Mouse (Mus musculus): ENCODE results near the gene Npas3. TPM values are rescaled to one million over a fixed set of nuclear protein-coding genes. Genes with fewer than 3 reads are reported as not detected.

Npas3 gene
- polyA plus RNA-seq, 1 experiment from 2014 or later = 12.2 TPM

- Histone ChIP-seq H3K27me3 (ENCODE audit: insufficient read depth, poor library complexity, severe bottlenecking) (no peaks in the 10 kb centered on the region), H3K27ac (no peak overlapping the region), H3K9me3 (no peaks in the 10 kb centered on the region), H3K4me1 (replicated peaks) (peaks cover 10% of the 10 kb centered on the region), H3K36me3 (no peaks in the 10 kb centered on the region), H3K4me3 (no peak overlapping the region)
- DNase-seq (ENCODE audit: low spot score) = no peak
- 76% methylated on average over 5 of the region's 5 CpGs for WGBS
These were observed 857.1 kb downstream of the Npas3 start for GRCm38 (mm10) chr12:54105531-54105930.

GRCm38 (mm10) chr12:54105946-54106345 is 857.5 kb downstream of the Npas3 start:
- no peak for DNase-seq (ENCODE audit: low spot score)
- H3K9me3 ChIP-seq = no peaks in the 10 kb centered on the region
- 88% methylated on average over 3 of the region's 3 CpGs for WGBS
- H3K36me3 ChIP-seq = no peaks in the 10 kb centered on the region
- no peaks in the 10 kb centered on the region for H3K27me3 ChIP-seq (ENCODE audit: insufficient read depth, poor library complexity, severe bottlenecking)
- peaks cover 14% of the 10 kb centered on the region for H3K4me1 ChIP-seq (replicated peaks)
- no peak overlapping the region for H3K4me3 ChIP-seq
- no peak overlapping the region for H3K27ac ChIP-seq

- Histone ChIP-seq H3K27ac (peak overlapping the region; percentile 20; the same call in 1 of the 2 replicates), H3K4me1 (replicated peaks) (peaks cover 10% of the 10 kb centered on the region; the same call in 1 of the 2 replicates), H3K9me3 (no peaks in the 10 kb centered on the region), H3K27me3 (ENCODE audit: insufficient read depth, poor library complexity, severe bottlenecking) (no peaks in the 10 kb centered on the region), H3K36me3 (no peaks in the 10 kb centered on the region), H3K4me3 (no peak overlapping the region)
- no peak for DNase-seq (ENCODE audit: low spot score)
- WGBS = 29% methylated on average over 2 of the region's 2 CpGs
These were observed 861.9 kb downstream of the Npas3 start for GRCm38 (mm10) chr12:54110342-54110741.

- Histone ChIP-seq H3K4me3 (no peak overlapping the region), H3K36me3 (no peaks in the 10 kb centered on the region), H3K9me3 (no peaks in the 10 kb centered on the region), H3K27me3 (ENCODE audit: insufficient read depth, poor library complexity, severe bottlenecking) (no peaks in the 10 kb centered on the region), H3K27ac (0 out of 2 replicates have a peak overlapping the region, but pooled peaks have one; percentile 20), H3K4me1 (replicated peaks) (peaks cover 10% of the 10 kb centered on the region; the same call in 1 of the 2 replicates)
- WGBS = 43% methylated on average over 3 of the region's 3 CpGs
- no peak for DNase-seq (ENCODE audit: low spot score)
These were observed 862.5 kb downstream of the Npas3 start for GRCm38 (mm10) chr12:54110930-54111329.

GRCm38 (mm10) chr12:54120386-54120785 is 871.9 kb downstream of the Npas3 start:
- no peak overlapping the region for H3K27ac ChIP-seq
- DNase-seq (ENCODE audit: low spot score) = no peak
- H3K9me3 ChIP-seq = no peaks in the 10 kb centered on the region
- no peaks in the 10 kb centered on the region for H3K4me1 ChIP-seq (replicated peaks)
- 85% methylated on average over 1 of the region's 1 CpGs for WGBS
- no peak overlapping the region for H3K4me3 ChIP-seq
- H3K36me3 ChIP-seq = no peaks in the 10 kb centered on the region
- H3K27me3 ChIP-seq (ENCODE audit: insufficient read depth, poor library complexity, severe bottlenecking) = no peaks in the 10 kb centered on the region

DNA sequence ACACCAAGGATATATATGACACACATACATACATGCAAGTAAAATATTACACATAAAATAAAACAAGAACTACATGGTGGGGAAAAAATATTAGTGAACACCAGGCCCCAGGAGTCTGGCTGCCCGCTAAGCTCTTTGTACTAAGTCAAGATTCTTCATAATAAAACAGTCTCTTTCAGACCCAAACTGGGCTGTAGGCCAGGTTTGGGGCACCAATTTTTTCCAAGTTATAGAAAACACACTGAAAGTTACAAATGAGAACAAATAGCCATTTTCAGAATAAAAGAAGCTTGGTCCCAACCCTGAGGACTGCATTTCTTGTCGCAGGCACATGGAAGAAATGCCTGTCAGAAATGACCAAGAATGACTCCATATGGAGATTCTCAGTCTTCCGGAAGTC is 872.8 kb downstream of the Npas3 start:
- Histone ChIP-seq H3K9me3 (no peaks in the 10 kb centered on the region), H3K36me3 (no peaks in the 10 kb centered on the region), H3K27ac (no peak overlapping the region), H3K4me3 (no peak overlapping the region), H3K4me1 (replicated peaks) (no peaks in the 10 kb centered on the region; the same call in 1 of the 2 replicates), H3K27me3 (ENCODE audit: insufficient read depth, poor library complexity, severe bottlenecking) (no peaks in the 10 kb centered on the region)
- DNase-seq (ENCODE audit: low spot score) = no peak
- WGBS = 93% methylated on average over 3 of the region's 3 CpGs
